Mouse (Mus musculus): ENCODE results near the gene Skp1a. TPM values are rescaled to one million over a fixed set of nuclear protein-coding genes. Genes with fewer than 3 reads are reported as not detected.
A peak's percentile ranks its signal among the peaks of the same experiment; 100 is the strongest.

Skp1a gene
- polyA plus RNA-seq, 1 experiment, result 315 TPM

DNA sequence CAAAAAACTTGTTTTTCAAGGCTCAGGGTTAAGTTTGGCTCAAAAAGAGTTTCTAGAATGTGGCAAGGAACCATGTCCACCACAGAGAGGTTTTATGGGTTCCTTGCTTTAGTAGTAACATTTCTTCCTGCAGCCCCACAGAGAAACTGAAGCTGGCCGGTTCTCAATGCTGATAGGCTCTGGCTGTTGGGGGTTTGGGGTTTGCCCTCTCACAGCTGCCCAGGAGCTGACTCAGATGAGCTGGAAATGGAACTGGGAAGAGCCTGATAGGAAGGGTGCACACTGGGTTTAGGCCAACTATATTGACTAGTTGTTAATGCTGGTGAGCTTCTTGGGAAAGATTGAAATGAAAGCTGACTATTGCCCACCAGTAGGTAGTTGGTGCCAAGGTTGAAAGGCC, 20.9 kb downstream of the Skp1a start:
- Histone ChIP-seq H3K4me1 (ENCODE audit: control insufficient read depth, insufficient read depth, low read length) (no peaks in the 10 kb centered on the region; the same call in 1 of the 2 replicates), H3K27ac (ENCODE audit: insufficient read depth, low read length) (no peak overlapping the region), H3K4me3 (ENCODE audit: insufficient read depth, low read length) (no peak overlapping the region)
- TF ChIP-seq CTCF (IDR thresholded peaks at IDR 0.05; ENCODE audit: extremely low read depth, insufficient read depth, low read length) (no peak), POLR2A (IDR thresholded peaks at IDR 0.05; ENCODE audit: extremely low read depth, insufficient read depth, low read length) (no peak)

DNA sequence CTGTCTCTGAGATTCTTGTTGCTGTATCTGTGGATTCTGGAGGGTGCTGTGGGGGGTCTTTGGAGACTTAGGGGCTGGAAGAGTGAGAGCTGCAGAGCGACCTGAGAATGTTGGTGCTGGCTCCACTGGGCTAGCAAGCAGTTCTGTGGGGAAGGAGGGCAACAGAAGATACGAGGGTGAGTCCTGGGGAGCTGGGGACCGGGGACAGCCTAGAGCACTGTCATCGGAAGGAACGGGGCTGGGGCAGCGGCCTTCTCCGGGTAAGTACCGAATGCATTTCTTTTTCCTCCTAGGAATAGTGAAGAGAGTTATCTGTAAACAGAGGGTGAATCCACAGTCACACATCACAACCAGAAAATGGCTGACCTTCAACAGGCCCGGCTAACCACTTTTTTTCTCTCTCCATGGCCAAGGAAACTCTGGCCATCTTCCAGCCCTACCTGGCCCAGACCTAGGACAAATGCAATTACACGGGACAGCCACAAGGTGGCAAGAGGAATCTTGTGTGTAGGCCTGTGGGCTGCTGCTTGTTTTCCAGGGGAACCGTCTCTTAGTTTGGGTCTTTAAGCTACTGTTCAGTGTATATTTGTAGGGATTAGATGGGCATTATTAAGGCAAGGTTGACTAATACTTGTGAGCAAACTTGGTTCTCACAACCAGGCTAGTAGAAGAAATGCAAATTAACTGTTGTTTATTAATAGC, 22.0 kb downstream of the Skp1a start:
- no peak overlapping the region for H3K27ac ChIP-seq (ENCODE audit: insufficient read depth, low read length)

DNA sequence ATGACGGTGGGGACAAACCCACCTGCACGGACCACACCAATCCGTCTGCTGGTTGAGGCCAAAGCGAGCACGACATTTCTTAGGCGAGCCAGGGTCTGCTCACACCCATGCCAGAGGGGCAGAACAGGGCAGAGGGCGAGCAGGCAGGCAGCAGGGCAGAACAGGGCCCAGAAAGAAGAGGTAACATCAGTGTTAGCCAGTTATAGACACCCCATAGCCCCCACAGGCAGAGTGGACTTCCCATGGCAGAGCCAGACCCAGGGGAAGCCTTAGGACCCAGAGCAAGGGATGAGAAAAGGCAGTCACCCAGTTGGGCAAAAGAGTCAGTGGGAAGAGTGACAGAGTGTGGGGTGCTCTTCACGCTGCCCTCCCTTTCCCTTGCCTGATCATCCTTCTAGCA, 23.3 kb downstream of the Skp1a start:
- no peaks in the 10 kb centered on the region; the same call in 1 of the 2 replicates for H3K4me1 ChIP-seq (ENCODE audit: control insufficient read depth, insufficient read depth, low read length)
- no peak overlapping the region for H3K4me3 ChIP-seq (ENCODE audit: insufficient read depth, low read length)
- no peak for TF ChIP-seq POLR2A (IDR thresholded peaks at IDR 0.05; ENCODE audit: extremely low read depth, insufficient read depth, low read length)
- no peak for TF ChIP-seq CTCF (IDR thresholded peaks at IDR 0.05; ENCODE audit: extremely low read depth, insufficient read depth, low read length)
- H3K27ac ChIP-seq (ENCODE audit: insufficient read depth, low read length), result no peak overlapping the region

More for the DNA sequence above, 22.0 kb downstream of the Skp1a start:
- no peaks in the 10 kb centered on the region; the same call in 1 of the 2 replicates for H3K4me1 ChIP-seq (ENCODE audit: control insufficient read depth, insufficient read depth, low read length)
- no peak overlapping the region for H3K4me3 ChIP-seq (ENCODE audit: insufficient read depth, low read length)
- TF ChIP-seq POLR2A (IDR thresholded peaks at IDR 0.05; ENCODE audit: extremely low read depth, insufficient read depth, low read length), result no peak
- peak; percentile 85 for TF ChIP-seq CTCF (IDR thresholded peaks at IDR 0.05; ENCODE audit: extremely low read depth, insufficient read depth, low read length)

DNA sequence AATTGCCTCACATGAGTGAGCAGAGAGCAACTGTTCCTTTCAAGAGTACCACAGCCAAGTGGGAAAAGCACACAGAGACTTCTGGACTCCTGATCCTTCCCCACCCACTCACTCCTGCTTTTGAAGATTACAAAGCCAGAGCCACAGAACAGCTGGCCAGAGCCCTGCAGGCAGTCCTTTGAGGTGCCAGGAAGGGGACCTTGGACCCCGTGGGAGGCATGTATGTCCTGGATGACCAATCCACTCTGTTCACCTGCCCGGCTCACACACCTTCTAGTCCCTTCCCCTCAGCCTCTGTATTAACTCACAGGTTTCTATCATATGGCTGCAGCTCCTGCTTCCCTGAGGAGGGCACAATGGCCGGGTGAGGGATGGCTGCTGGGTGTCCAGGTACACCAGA, 25.6 kb downstream of the Skp1a start:
- Histone ChIP-seq H3K4me1 (ENCODE audit: control insufficient read depth, insufficient read depth, low read length) (no peaks in the 10 kb centered on the region; the same call in 1 of the 2 replicates), H3K4me3 (ENCODE audit: insufficient read depth, low read length) (no peak overlapping the region), H3K27ac (ENCODE audit: insufficient read depth, low read length) (no peak overlapping the region)
- no peak for TF ChIP-seq CTCF (IDR thresholded peaks at IDR 0.05; ENCODE audit: extremely low read depth, insufficient read depth, low read length)
- TF ChIP-seq POLR2A (IDR thresholded peaks at IDR 0.05; ENCODE audit: extremely low read depth, insufficient read depth, low read length), result no peak

DNA sequence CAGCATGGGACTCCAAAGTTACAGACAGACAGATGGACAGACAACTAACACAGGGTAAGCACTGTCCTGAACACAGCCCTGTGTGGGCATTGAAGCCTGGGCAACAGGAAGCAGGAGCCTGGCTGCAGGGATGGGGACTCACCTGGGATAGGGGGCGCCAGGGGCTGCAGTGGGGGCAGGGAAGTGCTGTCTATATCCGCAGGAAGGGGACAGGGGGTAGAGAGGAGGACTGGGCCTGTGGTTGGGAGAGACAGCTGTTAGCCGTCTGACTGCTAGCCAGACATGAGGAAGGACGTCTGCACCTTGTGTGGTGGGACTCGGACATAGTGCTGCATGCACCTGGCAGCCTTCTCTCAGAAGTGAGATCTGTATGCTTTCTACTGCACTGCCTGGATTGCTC, 26.9 kb downstream of the Skp1a start:
- H3K27ac ChIP-seq (ENCODE audit: insufficient read depth, low read length), result no peak overlapping the region
- no peak overlapping the region for H3K4me3 ChIP-seq (ENCODE audit: insufficient read depth, low read length)
- H3K4me1 ChIP-seq (ENCODE audit: control insufficient read depth, insufficient read depth, low read length), result no peaks in the 10 kb centered on the region; the same call in 1 of the 2 replicates
- TF ChIP-seq POLR2A (IDR thresholded peaks at IDR 0.05; ENCODE audit: extremely low read depth, insufficient read depth, low read length) (no peak), CTCF (IDR thresholded peaks at IDR 0.05; ENCODE audit: extremely low read depth, insufficient read depth, low read length) (no peak)

DNA sequence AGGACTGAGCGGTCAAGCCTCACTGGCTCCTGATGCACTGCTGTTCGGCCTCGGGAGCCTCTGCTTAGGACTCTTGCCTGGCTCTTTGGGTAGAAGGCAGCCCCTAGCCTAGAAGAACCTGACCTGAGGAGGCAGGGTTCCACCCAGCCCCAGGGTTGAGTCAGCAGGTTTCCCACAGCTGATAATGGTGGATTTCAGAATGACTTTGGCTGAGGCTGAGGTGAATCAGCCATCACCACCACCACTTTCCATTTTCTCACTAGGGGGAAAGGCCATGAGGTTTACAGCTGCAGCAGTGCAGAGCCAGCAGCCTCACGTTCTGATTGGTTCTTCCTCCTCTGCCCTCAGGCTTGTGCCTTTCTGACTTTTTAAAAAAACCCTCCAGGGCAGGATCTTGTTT, 29.1 kb downstream of the Skp1a start:
- H3K4me3 ChIP-seq (ENCODE audit: insufficient read depth, low read length), result no peak overlapping the region
- H3K4me1 ChIP-seq (ENCODE audit: control insufficient read depth, insufficient read depth, low read length), result no peaks in the 10 kb centered on the region
- TF ChIP-seq POLR2A (IDR thresholded peaks at IDR 0.05; ENCODE audit: extremely low read depth, insufficient read depth, low read length), result no peak
- TF ChIP-seq CTCF (IDR thresholded peaks at IDR 0.05; ENCODE audit: extremely low read depth, insufficient read depth, low read length), result no peak
- no peak overlapping the region for H3K27ac ChIP-seq (ENCODE audit: insufficient read depth, low read length)

DNA sequence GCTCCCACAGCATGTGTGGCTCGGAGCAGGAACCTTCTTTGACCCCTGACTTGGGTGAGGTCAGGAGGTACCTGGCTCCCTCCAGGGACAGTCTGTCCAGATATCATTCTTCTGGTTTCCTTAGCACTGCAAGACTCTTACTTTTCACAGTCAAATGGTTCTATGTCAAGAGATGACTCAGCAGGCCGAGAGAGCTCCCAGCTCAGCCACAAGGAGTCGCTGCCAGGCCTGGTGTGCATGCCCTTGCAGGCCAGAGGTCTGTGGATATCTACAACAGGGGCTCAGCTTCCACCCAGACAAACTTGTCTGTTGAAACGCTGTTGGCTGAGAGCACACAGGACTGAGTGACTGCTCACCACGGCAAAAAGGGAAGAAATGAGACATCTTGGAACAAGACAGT, 30.1 kb downstream of the Skp1a start:
- TF ChIP-seq POLR2A (IDR thresholded peaks at IDR 0.05; ENCODE audit: extremely low read depth, insufficient read depth, low read length), result no peak
- peak; percentile 44 for TF ChIP-seq CTCF (IDR thresholded peaks at IDR 0.05; ENCODE audit: extremely low read depth, insufficient read depth, low read length)
- H3K27ac ChIP-seq (ENCODE audit: insufficient read depth, low read length), result no peak overlapping the region
- no peak overlapping the region for H3K4me3 ChIP-seq (ENCODE audit: insufficient read depth, low read length)
- no peaks in the 10 kb centered on the region for H3K4me1 ChIP-seq (ENCODE audit: control insufficient read depth, insufficient read depth, low read length)

DNA sequence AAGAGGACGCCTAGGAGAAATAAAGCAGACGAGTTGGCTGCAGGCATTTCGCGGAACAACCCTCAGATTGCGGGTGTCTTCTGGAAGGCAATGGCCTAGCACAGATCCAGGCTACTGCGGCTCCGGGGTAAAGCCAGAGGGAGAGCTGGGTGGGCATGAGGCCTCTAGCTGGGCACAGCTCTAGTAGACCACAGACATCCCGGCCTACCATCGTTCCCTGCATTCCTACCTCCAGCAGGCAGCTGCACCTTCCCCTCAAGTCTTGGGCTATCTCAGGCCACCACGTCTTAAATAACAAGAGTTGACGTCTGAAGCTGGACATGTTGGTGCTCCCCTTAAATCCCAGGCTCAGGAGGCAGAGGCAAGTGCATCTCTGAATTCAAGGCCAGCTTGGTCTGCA, 30.5 kb downstream of the Skp1a start:
- no peak for TF ChIP-seq CTCF (IDR thresholded peaks at IDR 0.05; ENCODE audit: extremely low read depth, insufficient read depth, low read length)
- H3K4me3 ChIP-seq (ENCODE audit: insufficient read depth, low read length), result no peak overlapping the region
- H3K27ac ChIP-seq (ENCODE audit: insufficient read depth, low read length), result no peak overlapping the region
- H3K4me1 ChIP-seq (ENCODE audit: control insufficient read depth, insufficient read depth, low read length), result no peaks in the 10 kb centered on the region

DNA sequence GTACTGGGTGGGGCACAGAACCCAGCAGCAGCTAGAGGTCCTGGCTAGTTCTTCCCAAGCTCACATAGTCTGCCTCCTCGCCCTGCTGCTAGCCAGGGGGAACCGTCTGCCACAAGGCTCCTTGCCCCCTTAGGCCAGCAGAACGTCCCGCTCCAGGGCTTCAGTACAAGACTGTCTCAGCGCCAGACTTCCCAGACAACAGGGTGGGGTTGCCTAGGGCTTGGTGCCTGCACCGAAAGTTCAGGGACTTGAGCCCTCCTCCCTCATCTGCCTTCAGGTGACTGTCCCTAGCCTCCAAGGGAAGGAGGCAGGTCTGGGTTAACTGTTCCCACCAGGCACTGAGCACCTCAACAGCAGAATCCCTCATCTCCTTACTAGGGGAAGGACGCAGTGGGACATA, 33.1 kb downstream of the Skp1a start:
- TF ChIP-seq POLR2A (IDR thresholded peaks at IDR 0.05; ENCODE audit: extremely low read depth, insufficient read depth, low read length) (no peak), CTCF (IDR thresholded peaks at IDR 0.05; ENCODE audit: extremely low read depth, insufficient read depth, low read length) (no peak)
- H3K4me3 ChIP-seq (ENCODE audit: insufficient read depth, low read length), result no peak overlapping the region
- H3K4me1 ChIP-seq (ENCODE audit: control insufficient read depth, insufficient read depth, low read length), result no peaks in the 10 kb centered on the region
- no peak overlapping the region for H3K27ac ChIP-seq (ENCODE audit: insufficient read depth, low read length)

DNA sequence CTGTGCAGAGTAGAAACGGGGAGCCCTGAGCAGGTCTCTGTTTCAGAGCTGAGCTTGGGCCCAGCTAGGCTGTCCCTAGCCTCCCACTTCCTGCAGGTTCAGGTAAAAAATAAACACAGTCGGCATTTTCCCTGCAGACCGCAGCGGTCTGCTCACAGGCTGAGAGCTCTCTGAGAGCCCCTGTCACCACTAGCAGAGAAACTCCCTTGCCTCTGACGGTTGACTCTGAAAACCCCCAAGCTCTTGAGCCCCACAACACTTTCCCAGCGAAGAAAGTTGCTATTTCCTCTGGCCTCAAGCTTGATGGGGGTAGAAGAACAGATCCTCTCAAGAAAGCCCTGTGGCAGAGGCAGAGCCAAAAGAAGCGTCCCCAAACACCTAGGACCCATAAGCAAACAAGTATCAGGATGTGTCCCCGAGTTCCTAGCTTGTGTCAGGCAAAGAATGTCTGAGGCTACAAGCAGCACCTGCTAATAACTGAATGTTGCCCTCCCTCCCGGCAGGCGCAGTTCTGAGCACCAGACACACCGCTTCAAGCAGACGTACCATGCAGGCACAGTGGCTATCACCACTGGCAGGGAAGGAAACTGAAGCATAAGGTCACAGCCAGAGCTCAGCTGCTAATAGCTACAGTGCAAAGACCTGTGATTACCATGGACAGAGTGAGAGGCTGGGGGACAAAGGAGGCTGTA, 34.0 kb downstream of the Skp1a start:
- Histone ChIP-seq H3K4me1 (ENCODE audit: control insufficient read depth, insufficient read depth, low read length) (no peaks in the 10 kb centered on the region), H3K27ac (ENCODE audit: insufficient read depth, low read length) (no peak overlapping the region)
- TF ChIP-seq CTCF (IDR thresholded peaks at IDR 0.05; ENCODE audit: extremely low read depth, insufficient read depth, low read length) (no peak), POLR2A (IDR thresholded peaks at IDR 0.05; ENCODE audit: extremely low read depth, insufficient read depth, low read length) (no peak)

More for the DNA sequence above, 34.0 kb downstream of the Skp1a start:
- H3K4me3 ChIP-seq (ENCODE audit: insufficient read depth, low read length), result no peak overlapping the region
